Mouse (Mus musculus): ENCODE measurements around the gene Uqcrh. TPM values are rescaled to one million over a fixed set of nuclear protein-coding genes. Genes with fewer than 3 reads are reported as not detected.

Uqcrh gene
- polyA plus RNA-seq, 1 experiment from 2014 or later: 445 TPM

DNA sequence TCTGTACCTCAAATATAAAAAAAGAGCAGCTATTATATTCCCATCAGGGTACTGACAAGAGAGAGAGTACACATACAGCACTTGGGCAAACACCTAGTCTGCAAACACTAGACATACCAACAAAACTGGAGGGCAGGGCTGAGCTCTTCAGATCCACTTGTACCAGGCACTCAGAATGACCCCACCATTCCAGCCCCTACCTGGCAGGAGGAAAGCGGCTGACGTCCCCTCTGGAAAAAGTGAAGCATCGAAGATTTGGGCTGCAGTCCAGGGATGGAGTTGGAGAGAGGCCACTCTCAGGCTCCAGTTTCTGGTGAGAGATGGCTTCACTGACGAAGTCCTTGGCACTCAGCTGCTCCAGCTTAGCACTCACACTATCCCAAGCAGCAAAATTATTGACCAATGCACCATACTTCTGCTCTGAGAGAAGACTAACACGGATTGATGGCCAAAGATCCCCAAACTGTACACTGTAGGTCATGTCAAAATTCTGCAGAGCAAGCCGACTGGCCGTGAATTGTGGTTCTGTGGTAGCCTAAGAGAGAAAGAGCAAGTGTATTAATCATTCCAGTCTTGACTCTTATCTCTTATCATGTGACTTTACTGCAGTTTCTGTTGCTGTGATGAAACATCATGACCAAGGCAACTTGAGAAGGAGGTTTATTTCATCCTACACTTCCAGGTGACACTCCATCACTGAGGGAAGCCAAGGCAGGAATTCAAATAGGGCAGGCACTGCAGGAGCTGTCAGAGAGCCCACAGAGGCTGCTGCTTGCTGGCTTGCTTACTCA lies 26.5 kb downstream of the Uqcrh start:
- no peak for ATAC-seq (replicated peaks; ENCODE audit: insufficient number of reproducible peaks, low FRiP score, low TSS enrichment, low read depth)

DNA sequence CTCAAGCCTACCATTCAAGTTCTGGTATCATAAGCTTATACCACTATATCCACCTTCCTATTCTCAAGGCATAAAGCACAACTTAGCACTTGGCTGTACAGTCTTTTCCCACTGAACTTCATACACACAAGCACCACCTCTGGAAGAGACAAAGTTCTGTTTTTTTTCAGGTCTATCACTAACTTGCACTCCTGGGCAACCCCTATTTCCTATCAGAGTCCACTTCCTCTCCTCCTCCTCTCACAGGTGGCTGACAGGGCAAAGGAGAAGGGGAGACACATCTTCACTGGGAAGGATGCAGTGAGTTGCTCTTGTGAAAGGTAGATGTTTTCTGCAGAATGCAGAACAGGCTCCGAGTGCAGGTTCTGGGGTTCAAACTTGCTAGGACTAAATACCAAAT lies 27.2 kb downstream of the Uqcrh start:
- Histone ChIP-seq H3K4me3 (ENCODE audit: low read depth, low read length) (no peak overlapping the region), H3K27ac (replicated peaks; ENCODE audit: low read depth, low read length) (no peak overlapping the region), H3K9me3 (replicated peaks; ENCODE audit: control insufficient read depth, low read length) (no peaks in the 10 kb centered on the region), H3K36me3 (replicated peaks; ENCODE audit: control insufficient read depth, insufficient read depth, low read depth, low read length) (no peaks in the 10 kb centered on the region), H3K4me2 (ENCODE audit: low read depth, low read length) (no peak overlapping the region), H3K27me3 (ENCODE audit: control insufficient read depth, insufficient read depth, low read length) (no peaks in the 10 kb centered on the region), H3K9ac (replicated peaks; ENCODE audit: low read length) (no peak overlapping the region), H3K4me1 (ENCODE audit: control insufficient read depth, insufficient read depth, low read length) (no peaks in the 10 kb centered on the region; the same call in 1 of the 2 replicates)
- no peak for DNase-seq (ENCODE audit: low spot score)
- WGBS: 89% methylated on average over 1 of the region's 1 CpGs
- ATAC-seq (replicated peaks; ENCODE audit: insufficient number of reproducible peaks, low FRiP score, low TSS enrichment, low read depth): no peak

More for the DNA sequence above, 26.5 kb downstream of the Uqcrh start:
- no peak for DNase-seq (ENCODE audit: low spot score)
- Histone ChIP-seq H3K9me3 (replicated peaks; ENCODE audit: control insufficient read depth, low read length) (no peaks in the 10 kb centered on the region), H3K27ac (replicated peaks; ENCODE audit: low read depth, low read length) (no peak overlapping the region), H3K4me3 (ENCODE audit: low read depth, low read length) (no peak overlapping the region), H3K27me3 (ENCODE audit: control insufficient read depth, insufficient read depth, low read length) (no peaks in the 10 kb centered on the region), H3K9ac (replicated peaks; ENCODE audit: low read length) (no peak overlapping the region), H3K4me1 (ENCODE audit: control insufficient read depth, insufficient read depth, low read length) (no peaks in the 10 kb centered on the region; the same call in 1 of the 2 replicates), H3K4me2 (ENCODE audit: low read depth, low read length) (no peak overlapping the region), H3K36me3 (replicated peaks; ENCODE audit: control insufficient read depth, insufficient read depth, low read depth, low read length) (no peaks in the 10 kb centered on the region)
- 85% methylated on average over 7 of the region's 7 CpGs for WGBS

DNA sequence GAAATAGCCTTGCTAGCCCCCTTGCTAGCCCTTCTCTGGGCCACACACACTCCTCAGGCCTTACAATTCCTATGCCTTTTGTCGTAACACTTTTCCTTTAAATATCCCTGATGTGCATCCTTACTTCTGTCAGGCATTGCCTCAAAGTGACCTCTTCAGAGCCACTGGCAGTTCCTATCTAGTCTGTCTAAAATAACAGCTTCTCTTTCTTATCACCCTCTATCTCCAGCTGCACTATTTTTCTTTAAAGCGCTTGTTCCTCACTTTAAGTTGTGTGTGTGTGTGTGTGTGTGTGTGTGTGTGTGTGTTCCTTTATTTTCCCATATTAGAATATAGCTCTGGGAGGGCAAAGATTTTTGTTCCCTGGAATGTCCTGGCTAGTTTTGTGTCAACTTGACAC lies 28.3 kb downstream of the Uqcrh start:
- no peak for DNase-seq (ENCODE audit: low spot score)
- 94% methylated on average over 2 of the region's 2 CpGs for WGBS

DNA sequence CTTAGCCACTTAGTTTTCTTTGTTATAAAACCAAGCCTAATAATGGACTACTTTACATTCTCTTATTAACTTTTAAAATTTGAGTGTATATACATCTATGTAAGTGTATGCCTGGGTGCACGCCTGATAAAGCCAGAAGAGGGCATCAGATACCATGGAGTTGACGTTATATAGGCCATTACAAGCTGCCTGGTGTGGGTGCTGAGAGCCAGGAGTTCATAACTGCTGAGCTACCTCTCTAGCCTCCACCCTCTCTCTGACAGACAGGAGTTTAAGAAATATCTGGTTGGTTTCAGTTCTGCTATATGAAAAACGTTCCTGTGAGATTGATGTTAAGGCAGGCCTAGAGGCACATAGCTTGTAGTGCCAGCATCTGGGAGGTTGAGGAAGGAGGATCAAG lies 32.7 kb downstream of the Uqcrh start:
- Histone ChIP-seq H3K4me3 (ENCODE audit: low read depth, low read length) (no peak overlapping the region), H3K27me3 (ENCODE audit: control insufficient read depth, insufficient read depth, low read length) (no peaks in the 10 kb centered on the region), H3K4me2 (ENCODE audit: low read depth, low read length) (no peak overlapping the region), H3K9me3 (replicated peaks; ENCODE audit: control insufficient read depth, low read length) (no peaks in the 10 kb centered on the region), H3K36me3 (replicated peaks; ENCODE audit: control insufficient read depth, insufficient read depth, low read depth, low read length) (no peaks in the 10 kb centered on the region), H3K4me1 (ENCODE audit: control insufficient read depth, insufficient read depth, low read length) (no peaks in the 10 kb centered on the region), H3K27ac (replicated peaks; ENCODE audit: low read depth, low read length) (no peak overlapping the region), H3K9ac (replicated peaks; ENCODE audit: low read length) (no peak overlapping the region)
- WGBS: 82% methylated on average over 3 of the region's 3 CpGs
- DNase-seq (ENCODE audit: low spot score): no peak
- ATAC-seq (replicated peaks; ENCODE audit: insufficient number of reproducible peaks, low FRiP score, low TSS enrichment, low read depth): no peak

More for the DNA sequence above, 28.3 kb downstream of the Uqcrh start:
- Histone ChIP-seq H3K36me3 (replicated peaks; ENCODE audit: control insufficient read depth, insufficient read depth, low read depth, low read length) (no peaks in the 10 kb centered on the region), H3K4me2 (ENCODE audit: low read depth, low read length) (no peak overlapping the region), H3K27ac (replicated peaks; ENCODE audit: low read depth, low read length) (no peak overlapping the region), H3K9me3 (replicated peaks; ENCODE audit: control insufficient read depth, low read length) (no peaks in the 10 kb centered on the region), H3K9ac (replicated peaks; ENCODE audit: low read length) (no peak overlapping the region), H3K27me3 (ENCODE audit: control insufficient read depth, insufficient read depth, low read length) (no peaks in the 10 kb centered on the region), H3K4me1 (ENCODE audit: control insufficient read depth, insufficient read depth, low read length) (no peaks in the 10 kb centered on the region), H3K4me3 (ENCODE audit: low read depth, low read length) (no peak overlapping the region)
- ATAC-seq (replicated peaks; ENCODE audit: insufficient number of reproducible peaks, low FRiP score, low TSS enrichment, low read depth): no peak

DNA sequence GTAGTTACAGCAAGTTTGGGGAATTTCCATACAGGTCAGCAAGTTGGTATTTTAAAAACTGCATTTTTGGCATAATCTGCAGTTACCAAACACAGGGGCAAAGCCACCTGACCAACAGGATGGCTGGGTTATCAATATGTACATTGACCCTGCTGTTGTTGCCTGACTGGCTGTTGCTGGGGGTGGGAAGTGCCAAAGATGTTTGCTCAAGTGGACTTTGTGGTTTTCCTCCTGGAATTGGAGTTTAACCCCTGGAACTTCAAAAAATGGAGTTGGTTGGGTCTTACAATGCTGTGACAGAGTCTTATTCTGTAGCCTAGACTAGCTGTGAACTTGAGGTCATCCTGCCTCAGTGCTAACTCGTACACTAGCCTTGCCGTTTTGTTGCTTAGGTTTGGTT lies 34.4 kb downstream of the Uqcrh start:
- H3K27me3 ChIP-seq (ENCODE audit: control insufficient read depth, insufficient read depth, low read length): no peaks in the 10 kb centered on the region
- no peaks in the 10 kb centered on the region for H3K4me1 ChIP-seq (ENCODE audit: control insufficient read depth, insufficient read depth, low read length)
- no peak overlapping the region for H3K9ac ChIP-seq (replicated peaks; ENCODE audit: low read length)
- no peak overlapping the region for H3K4me3 ChIP-seq (ENCODE audit: low read depth, low read length)
- no peaks in the 10 kb centered on the region for H3K36me3 ChIP-seq (replicated peaks; ENCODE audit: control insufficient read depth, insufficient read depth, low read depth, low read length)
- no peak for DNase-seq (ENCODE audit: low spot score)
- H3K27ac ChIP-seq (replicated peaks; ENCODE audit: low read depth, low read length): no peak overlapping the region
- no peaks in the 10 kb centered on the region for H3K9me3 ChIP-seq (replicated peaks; ENCODE audit: control insufficient read depth, low read length)
- no peak for ATAC-seq (replicated peaks; ENCODE audit: insufficient number of reproducible peaks, low FRiP score, low TSS enrichment, low read depth)
- 93% methylated on average over 2 of the region's 2 CpGs for WGBS
- no peak overlapping the region for H3K4me2 ChIP-seq (ENCODE audit: low read depth, low read length)

DNA sequence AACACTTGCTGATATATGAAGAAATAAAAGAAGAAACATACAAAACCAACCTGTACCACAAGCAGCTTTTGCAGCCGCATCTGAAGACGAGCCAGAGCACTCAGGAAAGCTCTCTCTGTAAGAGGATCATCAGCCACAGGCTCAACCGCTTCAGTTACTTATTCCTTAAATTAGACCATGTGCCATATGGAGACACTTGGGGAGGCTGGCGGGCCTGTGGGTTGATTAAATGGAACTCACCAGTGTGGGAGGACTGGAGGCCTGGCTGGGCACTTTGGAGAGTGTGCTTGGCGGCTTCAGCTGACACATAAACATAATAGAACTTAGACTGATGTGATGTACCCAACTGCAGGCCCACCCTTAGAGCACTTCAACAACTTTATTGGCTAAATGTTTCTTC lies 41.5 kb downstream of the Uqcrh start:
- H3K27me3 ChIP-seq (ENCODE audit: control insufficient read depth, insufficient read depth, low read length): no peaks in the 10 kb centered on the region
- H3K9ac ChIP-seq (replicated peaks; ENCODE audit: low read length): no peak overlapping the region
- no peaks in the 10 kb centered on the region for H3K9me3 ChIP-seq (replicated peaks; ENCODE audit: control insufficient read depth, low read length)
- no peak overlapping the region for H3K27ac ChIP-seq (replicated peaks; ENCODE audit: low read depth, low read length)
- WGBS: 86% methylated on average over 5 of the region's 5 CpGs
- H3K4me1 ChIP-seq (ENCODE audit: control insufficient read depth, insufficient read depth, low read length): no peaks in the 10 kb centered on the region
- ATAC-seq (replicated peaks; ENCODE audit: insufficient number of reproducible peaks, low FRiP score, low TSS enrichment, low read depth): no peak
- no peak overlapping the region for H3K4me2 ChIP-seq (ENCODE audit: low read depth, low read length)
- DNase-seq (ENCODE audit: low spot score): no peak
- no peaks in the 10 kb centered on the region; the same call in 1 of the 2 replicates for H3K36me3 ChIP-seq (replicated peaks; ENCODE audit: control insufficient read depth, insufficient read depth, low read depth, low read length)
- no peak overlapping the region for H3K4me3 ChIP-seq (ENCODE audit: low read depth, low read length)

DNA sequence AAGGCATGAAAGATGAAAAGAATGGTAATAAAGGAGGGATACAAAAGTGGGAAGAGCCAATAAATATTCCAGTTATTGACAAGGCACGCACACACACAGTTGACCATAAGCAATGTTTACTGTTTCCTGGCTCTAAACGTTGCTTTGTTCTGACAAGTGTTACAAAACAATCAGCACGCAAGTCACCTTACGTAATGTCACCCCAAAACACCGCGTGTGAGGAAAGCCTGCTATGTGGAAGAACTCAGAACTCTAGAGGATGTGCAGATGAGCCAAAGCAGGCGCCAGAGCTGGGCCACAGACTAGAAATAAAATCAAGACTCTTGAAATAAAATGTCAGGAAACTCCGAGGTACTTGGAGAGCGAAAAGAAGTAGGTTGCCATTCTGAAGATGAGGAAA lies 42.0 kb downstream of the Uqcrh start:
- DNase-seq (ENCODE audit: low spot score) (no peak), ATAC-seq (replicated peaks; ENCODE audit: insufficient number of reproducible peaks, low FRiP score, low TSS enrichment, low read depth) (no peak)
- WGBS: 92% methylated on average over 9 of the region's 9 CpGs
- Histone ChIP-seq H3K27me3 (ENCODE audit: control insufficient read depth, insufficient read depth, low read length) (no peaks in the 10 kb centered on the region), H3K36me3 (replicated peaks; ENCODE audit: control insufficient read depth, insufficient read depth, low read depth, low read length) (no peaks in the 10 kb centered on the region; the same call in 1 of the 2 replicates), H3K4me1 (ENCODE audit: control insufficient read depth, insufficient read depth, low read length) (no peaks in the 10 kb centered on the region), H3K9me3 (replicated peaks; ENCODE audit: control insufficient read depth, low read length) (no peaks in the 10 kb centered on the region), H3K4me2 (ENCODE audit: low read depth, low read length) (no peak overlapping the region), H3K9ac (replicated peaks; ENCODE audit: low read length) (no peak overlapping the region), H3K4me3 (ENCODE audit: low read depth, low read length) (no peak overlapping the region), H3K27ac (replicated peaks; ENCODE audit: low read depth, low read length) (no peak overlapping the region)

DNA sequence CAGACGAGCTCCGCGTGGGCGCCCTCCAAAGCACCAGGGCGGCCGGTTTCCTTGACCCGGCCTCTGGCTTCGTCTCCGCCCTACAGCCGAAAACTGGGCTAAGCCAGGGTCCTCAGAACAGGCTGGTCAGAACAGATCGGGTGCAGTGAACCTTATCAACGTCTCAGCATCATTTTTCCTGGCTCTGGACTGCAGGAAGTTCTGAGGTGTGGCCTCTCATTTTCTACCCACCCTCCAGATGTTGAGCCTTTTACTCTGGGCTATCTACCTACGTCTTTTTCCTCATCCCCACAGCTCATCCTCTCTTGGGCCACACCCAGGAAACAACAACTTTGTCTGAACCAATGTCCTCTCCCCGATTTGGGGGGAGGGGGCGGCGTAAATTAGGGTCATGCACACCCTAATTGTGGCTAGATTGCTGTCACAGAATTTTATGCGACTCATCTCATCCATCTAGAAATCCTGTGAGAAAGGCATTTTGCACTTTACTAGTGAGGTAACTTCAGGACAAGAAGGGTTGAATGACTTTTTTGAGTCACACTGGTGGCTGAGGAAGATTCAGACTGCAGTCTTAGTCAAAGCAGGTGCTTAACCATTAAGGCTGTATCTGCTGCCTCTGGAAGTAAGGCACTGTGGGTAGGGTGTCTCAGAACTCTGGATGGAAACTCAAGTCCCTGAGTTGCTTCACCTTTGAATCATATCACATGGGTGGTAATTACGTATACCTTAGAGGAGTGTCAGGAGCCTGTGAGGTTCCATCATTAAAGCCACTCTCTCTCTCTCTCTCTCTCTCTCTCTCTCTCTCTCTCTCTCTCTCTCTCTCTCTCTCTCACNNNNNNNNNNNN lies 56.7 kb downstream of the Uqcrh start, which contains the start of gene Faah:
Gene Faah, minus strand, starts transcription at position 25 of the 845 bp plus-strand sequence.
- 7% methylated on average over 18 of the region's 18 CpGs for WGBS
- H3K4me1 ChIP-seq (ENCODE audit: control insufficient read depth, insufficient read depth, low read length): no peaks in the 10 kb centered on the region; the same call in 1 of the 2 replicates
- H3K9ac ChIP-seq (replicated peaks; ENCODE audit: low read length): peak within 1 kb of the TSS; percentile 68
- DNase-seq (ENCODE audit: low spot score): no peak
- H3K27ac ChIP-seq (replicated peaks; ENCODE audit: low read depth, low read length): no peak within 1 kb of the TSS
- ATAC-seq (replicated peaks; ENCODE audit: insufficient number of reproducible peaks, low FRiP score, low TSS enrichment, low read depth): peak; percentile 51; the same call in 1 of the 2 replicates
- no peaks in the 10 kb centered on the region for H3K36me3 ChIP-seq (replicated peaks; ENCODE audit: control insufficient read depth, insufficient read depth, low read depth, low read length)
- H3K27me3 ChIP-seq (ENCODE audit: control insufficient read depth, insufficient read depth, low read length): peaks cover 31% of the 10 kb centered on the region
- H3K4me3 ChIP-seq (ENCODE audit: low read depth, low read length): peak within 1 kb of the TSS; percentile 58
- H3K4me2 ChIP-seq (ENCODE audit: low read depth, low read length): peak within 1 kb of the TSS; percentile 99
- H3K9me3 ChIP-seq (replicated peaks; ENCODE audit: control insufficient read depth, low read length): no peaks in the 10 kb centered on the region
